Mouse (Mus musculus) liver, postnatal 0 days (tissue): ENCODE results near the gene Icam4.

Experiments used
- CTCF ChIP-seq: sonication (generic); IDR thresholded peaks from 2 replicates; pipeline ENCODE4 v1.5.1; 2016; ENCODE audit warnings: antibody characterized with exemption, low read depth
- EP300 ChIP-seq: IDR thresholded peaks from 2 replicates; pipeline ENCODE4 v1.6.1; 2016; ENCODE audit warnings: antibody characterized with exemption, low read depth, mild to moderate bottlenecking

DNA sequence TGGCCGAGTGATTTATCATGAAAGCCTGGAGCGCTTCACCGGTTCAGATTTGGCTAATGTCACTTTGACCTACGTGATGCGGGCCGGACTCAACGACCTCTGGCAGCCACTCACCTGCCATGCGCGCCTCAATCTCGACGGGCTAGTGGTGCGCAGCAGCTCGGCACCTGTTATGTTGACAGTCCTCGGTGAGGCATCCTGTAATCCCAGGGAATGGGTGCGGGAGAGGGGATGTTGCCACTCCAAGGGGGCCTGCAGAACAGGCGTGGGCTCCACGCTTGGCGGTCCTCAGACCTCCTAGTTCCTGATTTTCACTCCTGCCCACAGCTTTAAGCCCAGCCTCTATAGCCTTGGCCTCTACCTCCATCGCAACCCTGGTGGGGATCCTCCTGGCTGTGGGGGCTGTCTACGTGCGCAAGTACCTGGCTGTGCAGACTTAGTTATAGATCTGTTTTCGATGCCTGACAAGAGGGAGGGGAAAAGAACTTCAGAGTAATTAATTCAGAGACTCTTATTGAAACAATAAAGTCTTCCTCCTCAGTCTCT, 955 bp downstream of the Icam4 start:
- TF ChIP-seq CTCF = no peak
- TF ChIP-seq EP300 = no peak
